Mouse (Mus musculus) brain, embryonic 14.5 days (tissue): ENCODE measurements around the gene Nckipsd.

ENCODE experiments used
- CTCF ChIP-seq: fragments of 200-500 bp; IDR thresholded peaks from 2 replicates; pipeline ENCODE4 v1.5.1; 2012; ENCODE audit warnings: inconsistent platforms, mild to moderate bottlenecking, moderate library complexity, borderline replicate concordance; ENCODE audit not compliant: insufficient read depth, insufficient read length; ENCODE audit errors: extremely low read depth
- POLR2A ChIP-seq: fragments of 200-500 bp; IDR thresholded peaks from 2 replicates; pipeline ENCODE4 v1.6.1; 2012; ENCODE audit warnings: mild to moderate bottlenecking, inconsistent platforms, borderline replicate concordance; ENCODE audit not compliant: poor library complexity, insufficient read depth, insufficient read length, severe bottlenecking; ENCODE audit errors: extremely low read depth

DNA sequence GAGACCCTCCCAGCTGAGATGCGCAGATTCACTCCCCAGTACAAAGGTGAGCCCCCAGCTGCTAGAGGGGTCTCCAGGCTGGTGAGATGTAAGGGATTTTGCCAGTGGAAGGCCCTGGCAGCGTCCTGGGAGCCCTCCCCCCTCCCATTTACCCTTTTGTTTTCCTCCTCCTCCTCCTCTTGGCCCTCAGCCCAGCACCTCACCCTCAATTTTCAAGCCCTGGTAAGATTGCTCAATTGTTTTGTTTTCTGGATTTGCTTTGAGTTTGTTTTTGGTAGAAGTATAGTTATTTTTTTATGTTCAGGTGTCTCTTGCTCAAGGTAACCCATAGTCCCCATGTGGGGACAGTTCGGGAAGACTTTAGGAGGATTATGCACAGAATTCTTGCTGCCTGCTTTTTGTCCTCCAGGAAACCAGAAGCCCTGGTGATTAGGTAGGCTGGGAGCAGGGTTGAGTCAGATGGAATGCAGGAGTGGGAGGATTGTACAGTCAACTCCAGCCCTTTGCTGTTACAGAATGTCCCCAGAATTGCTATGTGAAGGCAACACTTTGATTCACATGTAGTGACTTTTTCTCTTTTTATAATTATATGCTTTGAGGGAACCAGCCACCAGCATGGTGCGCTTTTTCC lies 11.7 kb upstream of the Nckipsd start:
- TF ChIP-seq POLR2A (no peak), CTCF (no peak)
